Mouse (Mus musculus): ENCODE results near the gene Chst7. TPM values are rescaled to one million over a fixed set of nuclear protein-coding genes. Genes with fewer than 3 reads are reported as not detected.

Gene Chst7
- polyA plus RNA-seq, 1 experiment, result not detected

DNA sequence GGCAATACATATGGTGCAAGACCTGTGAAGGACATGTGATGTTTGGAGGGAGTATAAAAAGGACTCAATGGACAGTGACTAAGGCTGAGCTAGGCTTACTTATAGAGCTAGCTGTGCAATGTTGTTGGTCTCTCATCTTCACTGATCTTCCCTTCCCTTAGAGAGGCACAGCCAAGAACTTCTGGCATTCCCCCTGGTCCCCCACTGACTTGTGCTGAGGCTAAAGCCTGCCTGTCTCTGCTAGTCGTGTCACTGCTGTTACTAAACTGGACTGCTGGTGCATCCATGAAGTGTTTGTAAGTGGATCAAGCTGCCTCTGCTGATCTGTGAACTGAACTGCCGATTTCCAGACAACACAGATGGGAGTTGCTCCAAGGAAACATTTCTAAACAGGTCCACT, 66.1 kb downstream of the Chst7 start:
- Histone ChIP-seq H3K27ac (ENCODE audit: insufficient read depth, low read depth, low read length) (no peak overlapping the region), H3K4me3 (ENCODE audit: insufficient read depth, low read depth, low read length) (no peak overlapping the region), H3K4me1 (ENCODE audit: control insufficient read depth, insufficient read depth, low read length) (no peaks in the 10 kb centered on the region)
- TF ChIP-seq CTCF (IDR thresholded peaks at IDR 0.05; ENCODE audit: insufficient read depth, low read depth, low read length), result no peak
- TF ChIP-seq POLR2A (IDR thresholded peaks at IDR 0.05; ENCODE audit: insufficient read depth, low read depth, low read length), result no peak
- 70% methylated on average over 2 of the region's 2 CpGs for WGBS

DNA sequence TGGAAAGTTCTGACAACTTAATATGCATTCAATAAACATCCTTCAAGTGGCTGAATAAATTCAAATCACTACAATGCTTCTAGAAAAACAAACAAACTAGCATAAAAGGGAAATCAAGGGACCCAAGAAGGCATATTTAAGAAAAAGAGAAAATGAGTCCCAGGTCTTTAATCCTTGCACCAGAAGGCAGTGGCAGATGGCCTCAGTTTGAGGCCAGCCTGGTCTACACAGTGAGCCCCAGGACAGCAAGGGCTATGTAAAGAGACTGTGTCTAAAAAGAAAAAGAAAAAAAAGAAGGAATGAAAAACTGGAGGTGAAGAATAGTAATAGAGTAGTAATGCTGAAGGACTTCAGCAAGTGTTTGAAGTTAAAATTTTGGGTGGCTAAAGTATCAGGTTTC, 69.6 kb downstream of the Chst7 start:
- TF ChIP-seq POLR2A (IDR thresholded peaks at IDR 0.05; ENCODE audit: insufficient read depth, low read depth, low read length) (no peak), CTCF (IDR thresholded peaks at IDR 0.05; ENCODE audit: insufficient read depth, low read depth, low read length) (no peak)
- no peaks in the 10 kb centered on the region for H3K4me1 ChIP-seq (ENCODE audit: control insufficient read depth, insufficient read depth, low read length)
- H3K27ac ChIP-seq (ENCODE audit: insufficient read depth, low read depth, low read length), result no peak overlapping the region
- H3K4me3 ChIP-seq (ENCODE audit: insufficient read depth, low read depth, low read length), result no peak overlapping the region

GRCm38 (mm10) chrX:20129466-20129865, 70.1 kb downstream of the Chst7 start:
- no peak for TF ChIP-seq POLR2A (IDR thresholded peaks at IDR 0.05; ENCODE audit: insufficient read depth, low read depth, low read length)
- no peaks in the 10 kb centered on the region for H3K4me1 ChIP-seq (ENCODE audit: control insufficient read depth, insufficient read depth, low read length)
- 62% methylated on average over 1 of the region's 1 CpGs for WGBS
- no peak overlapping the region for H3K4me3 ChIP-seq (ENCODE audit: insufficient read depth, low read depth, low read length)
- H3K27ac ChIP-seq (ENCODE audit: insufficient read depth, low read depth, low read length), result no peak overlapping the region

Other genes starting within 250 kb of the Chst7 start
- not detected in 2 replicates for gene Slc9a7, start 232.2 kb downstream of the Chst7 start, polyA plus RNA-seq (2012; ENCODE audit: insufficient read depth, insufficient read length, low replicate concordance, missing spikeins)

Data from olfactory bulb, adult 2 months (tissue).